Mouse (Mus musculus): ENCODE data around the gene Sema4c.
A peak's percentile ranks its signal among the peaks of the same experiment; 100 is the strongest.

The Sema4c gene

GRCm38 (mm10) chr1:36558031-36558993 lies at the start of gene Sema4c:
Gene Sema4c, minus strand, starts transcription at chr1:36558349.
- DNase-seq, result peak; percentile 77

- DNase-seq, result no peak
These were observed 48.8 kb upstream of the Sema4c start for GRCm38 (mm10) chr1:36606951-36607350.

GRCm38 (mm10) chr1:36604254-36605156 lies 46.4 kb upstream of the Sema4c start:
- DNase-seq, result peak; percentile 78

- DNase-seq, result no peak
These were observed 45.2 kb upstream of the Sema4c start for GRCm38 (mm10) chr1:36603361-36603760.

- DNase-seq, result no peak
These were observed 44.1 kb upstream of the Sema4c start for GRCm38 (mm10) chr1:36602271-36602670.

GRCm38 (mm10) chr1:36598411-36598810 lies 40.3 kb upstream of the Sema4c start:
- DNase-seq, result no peak

GRCm38 (mm10) chr1:36596114-36596513 lies 38.0 kb upstream of the Sema4c start:
- peak; percentile 58 for DNase-seq

DNA sequence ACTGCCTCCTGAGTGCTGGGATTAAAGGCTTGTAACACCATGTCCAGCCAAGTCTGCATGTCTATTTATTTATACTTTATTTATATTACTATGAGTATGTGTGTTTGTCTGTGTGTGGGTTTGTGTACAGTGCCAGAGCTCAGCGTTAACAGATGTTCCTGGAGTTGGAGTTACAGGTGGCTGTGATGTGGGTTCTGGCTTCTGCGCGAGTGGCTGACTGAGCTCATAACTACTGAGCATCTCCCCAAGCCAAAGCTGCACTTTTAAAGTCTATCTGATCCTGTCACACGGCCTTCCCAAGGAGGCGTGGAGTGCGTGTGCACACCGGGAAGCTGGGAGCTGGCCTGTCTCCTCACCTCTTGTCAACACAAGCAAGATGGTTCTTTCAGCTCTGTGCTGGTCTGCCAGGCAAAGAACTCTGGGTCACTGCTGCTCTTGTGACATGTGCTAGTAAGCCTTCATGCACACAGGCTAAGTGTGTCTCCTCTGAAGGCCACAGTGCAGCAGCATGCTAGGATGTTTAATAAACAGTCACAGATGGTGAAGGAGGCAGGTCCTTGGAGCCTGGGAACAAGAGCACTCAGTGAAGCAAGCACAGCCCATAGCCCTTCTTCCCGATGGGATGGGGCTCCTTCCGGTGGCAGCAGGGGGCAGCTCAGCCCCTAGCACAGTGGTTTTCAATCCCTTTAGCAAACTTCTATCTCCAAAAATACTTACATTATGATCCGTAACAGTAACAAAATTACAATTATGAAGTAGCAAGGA lies 37.2 kb upstream of the Sema4c start:
- no peak for DNase-seq

DNA sequence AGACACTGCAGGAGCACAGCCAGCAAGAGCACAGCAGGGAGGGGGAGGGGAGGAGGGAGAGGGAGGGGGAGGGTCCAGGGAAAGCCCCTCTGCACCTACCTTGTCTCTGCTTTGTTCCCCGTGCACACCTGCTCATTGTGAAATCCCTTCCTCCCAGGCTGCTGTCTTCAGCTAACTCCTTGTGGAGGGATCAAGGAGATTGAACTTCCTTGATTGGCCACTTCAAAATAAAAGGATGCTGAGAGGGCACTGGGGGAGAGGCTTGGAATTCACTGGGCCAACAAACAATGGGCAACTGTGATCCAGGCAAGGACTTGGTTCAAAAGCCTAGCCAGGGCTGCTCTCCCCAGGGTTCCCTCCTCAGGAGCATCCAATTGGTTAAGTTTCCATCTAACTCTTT lies 35.0 kb upstream of the Sema4c start:
- DNase-seq, result no peak

- no peak for DNase-seq
These were observed 33.3 kb upstream of the Sema4c start for GRCm38 (mm10) chr1:36591408-36591807.

DNA sequence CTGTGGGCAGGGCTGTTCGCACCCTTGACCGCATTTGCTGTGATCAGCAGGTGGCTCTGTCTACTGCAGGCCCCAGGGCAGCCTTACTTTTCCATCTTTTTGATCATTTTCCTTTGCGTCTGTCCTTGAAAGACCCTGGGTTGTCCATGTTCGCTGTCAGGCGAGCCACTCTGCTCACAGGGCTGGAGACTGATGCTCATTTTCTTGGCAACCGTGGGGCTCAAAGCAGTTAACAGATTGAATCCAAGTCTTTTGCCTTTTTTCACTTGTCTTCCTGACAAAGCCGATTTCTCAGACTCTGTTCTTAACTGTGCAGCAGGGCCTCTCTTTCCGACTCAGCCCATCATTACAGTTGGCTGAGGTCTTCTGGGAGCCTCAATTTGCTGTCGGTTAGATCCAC lies 32.5 kb upstream of the Sema4c start:
- DNase-seq, result no peak

GRCm38 (mm10) chr1:36589486-36589885 lies 31.3 kb upstream of the Sema4c start:
- peak; percentile 61 for DNase-seq

DNA sequence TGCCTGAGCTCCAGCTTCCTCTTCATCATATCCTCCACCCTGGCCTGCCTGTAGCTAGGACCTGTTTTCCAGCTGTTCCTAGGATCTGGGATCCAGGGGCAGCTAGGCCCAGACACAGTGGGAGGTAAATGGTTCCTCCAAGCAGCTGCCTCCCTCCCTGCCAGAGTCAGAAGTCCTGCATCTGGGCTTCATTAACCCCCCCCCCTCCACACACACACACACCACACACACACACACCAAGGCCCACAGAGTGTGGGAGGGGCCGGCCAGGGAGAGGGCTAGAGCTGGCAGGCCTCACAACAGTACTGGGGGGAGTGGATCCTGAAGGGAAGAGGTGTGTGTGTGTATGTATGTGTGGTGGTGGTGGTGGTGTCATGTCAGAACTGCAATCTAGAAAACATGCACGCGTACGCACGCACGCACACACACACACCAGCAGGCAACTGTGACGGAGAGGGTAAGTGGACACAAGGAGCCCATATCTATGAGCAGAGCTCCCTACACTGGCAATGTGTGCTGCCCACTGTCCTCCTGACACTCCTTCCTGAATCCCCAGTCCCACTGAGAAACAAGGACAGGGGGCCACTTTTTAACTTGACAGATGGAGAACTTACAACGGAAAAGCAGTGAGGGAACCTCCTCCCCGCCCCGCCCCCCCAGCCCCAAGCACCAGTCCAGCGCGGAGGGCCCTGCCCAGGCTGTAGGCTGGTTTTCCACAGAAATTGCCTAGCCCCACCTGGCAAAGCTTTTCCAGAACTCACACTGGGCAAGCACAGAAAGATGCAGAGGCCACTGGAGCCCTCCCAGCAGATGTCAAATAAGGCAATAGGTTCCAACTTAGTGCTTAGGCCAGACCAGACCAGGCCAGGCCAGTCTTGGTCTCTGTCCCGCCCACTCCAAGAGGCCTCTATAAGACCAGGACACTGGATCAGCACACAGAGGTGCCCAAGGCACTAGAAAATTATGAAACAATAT lies 30.6 kb upstream of the Sema4c start:
- DNase-seq, result peak; percentile 26

- DNase-seq, result no peak
These were observed 29.7 kb upstream of the Sema4c start for GRCm38 (mm10) chr1:36587860-36588259.

- DNase-seq, result no peak
These were observed 28.1 kb upstream of the Sema4c start for GRCm38 (mm10) chr1:36586288-36586687.

GRCm38 (mm10) chr1:36583408-36584116 lies 25.4 kb upstream of the Sema4c start:
- DNase-seq, result no peak

DNA sequence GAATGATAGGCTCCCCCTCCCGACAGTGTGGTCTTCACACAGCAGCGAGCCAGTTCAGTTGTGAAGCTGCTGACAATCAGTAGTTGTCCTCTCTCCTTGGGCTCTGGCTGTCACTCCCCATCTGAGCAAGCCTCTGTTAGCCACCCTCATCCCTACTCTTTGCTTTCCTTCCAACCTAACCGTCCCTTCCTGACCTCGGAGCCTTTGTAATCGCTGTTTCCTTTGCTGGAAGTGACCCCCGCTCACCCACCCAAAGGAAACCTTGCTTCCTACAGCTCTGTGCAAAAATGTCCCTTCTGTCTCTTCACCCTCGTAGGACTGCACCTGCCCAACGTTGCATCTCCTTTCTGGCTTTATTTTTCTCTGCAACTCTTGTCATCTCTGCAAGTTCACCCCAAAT lies 24.1 kb upstream of the Sema4c start:
- no peak for DNase-seq

DNA sequence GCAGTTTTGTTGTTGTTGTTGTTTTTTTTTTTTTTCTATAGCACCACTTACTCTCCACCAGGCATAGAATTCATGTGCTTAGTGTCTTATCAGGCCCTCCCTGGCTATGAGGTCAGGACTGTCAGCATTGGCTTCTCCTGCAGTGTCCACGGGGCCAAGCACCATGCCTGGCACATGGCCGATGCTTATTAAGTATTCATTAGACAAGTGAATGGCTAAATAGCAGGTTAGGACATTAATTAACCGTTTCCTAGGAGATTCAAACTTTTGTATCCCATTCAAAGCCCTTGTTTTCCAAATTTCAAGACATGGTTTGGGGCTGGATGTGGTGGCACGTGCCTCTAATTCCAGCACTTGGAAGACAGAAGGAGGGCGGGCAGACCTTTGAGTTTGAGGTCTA lies 23.1 kb upstream of the Sema4c start:
- DNase-seq, result no peak

DNA sequence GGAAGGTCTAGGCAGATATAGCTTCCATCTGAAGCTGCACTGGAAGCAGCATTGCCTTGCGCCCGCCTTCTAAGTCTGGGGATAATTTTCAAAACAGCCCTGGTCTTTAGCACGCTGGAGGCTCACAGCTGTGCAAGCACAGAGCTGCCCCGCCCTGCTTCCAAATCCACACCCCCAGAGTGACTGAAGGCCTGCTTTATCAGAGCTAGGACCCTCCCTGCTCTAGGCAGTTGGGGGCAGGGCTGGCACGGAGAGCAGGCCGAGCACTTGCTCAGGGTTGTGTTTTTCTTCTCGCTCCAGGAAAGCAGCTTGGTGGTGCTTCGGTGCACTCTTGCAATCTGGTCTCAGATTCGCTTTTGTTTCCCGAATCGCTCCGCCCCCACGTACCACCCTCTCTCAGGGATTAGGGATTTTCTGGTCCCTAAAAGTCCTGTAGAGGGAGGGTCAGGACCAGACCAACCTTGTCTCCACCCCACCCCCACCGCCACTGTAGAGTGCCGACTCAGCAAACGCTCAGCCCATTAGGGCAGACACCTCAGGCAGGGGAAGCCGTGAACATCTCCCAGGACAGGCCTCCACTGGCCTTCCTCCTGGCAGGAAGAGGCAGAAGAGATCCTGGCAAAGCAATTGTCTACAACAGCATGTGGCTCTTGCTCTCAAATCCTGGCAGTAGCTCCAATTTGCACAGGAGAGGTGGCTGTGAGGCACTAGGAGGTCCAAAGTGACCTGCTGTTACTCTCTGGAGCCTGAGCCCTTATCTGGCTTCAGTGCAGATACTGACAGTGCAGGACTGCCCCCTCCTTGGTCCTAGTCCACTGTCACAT lies 22.4 kb upstream of the Sema4c start:
- peak; percentile 34 for DNase-seq

- no peak for DNase-seq
These were observed 21.8 kb upstream of the Sema4c start for GRCm38 (mm10) chr1:36579974-36580383.

Data from kidney, adult 18-20 months (tissue).